Mouse (Mus musculus): Measurements from ENCODE around the gene Kdm1b. TPM values are rescaled to one million over a fixed set of nuclear protein-coding genes. Genes with fewer than 3 reads are reported as not detected.

Gene Kdm1b
- polyA plus RNA-seq (2017; shearing (Covaris generic)), result 19.2 TPM

DNA sequence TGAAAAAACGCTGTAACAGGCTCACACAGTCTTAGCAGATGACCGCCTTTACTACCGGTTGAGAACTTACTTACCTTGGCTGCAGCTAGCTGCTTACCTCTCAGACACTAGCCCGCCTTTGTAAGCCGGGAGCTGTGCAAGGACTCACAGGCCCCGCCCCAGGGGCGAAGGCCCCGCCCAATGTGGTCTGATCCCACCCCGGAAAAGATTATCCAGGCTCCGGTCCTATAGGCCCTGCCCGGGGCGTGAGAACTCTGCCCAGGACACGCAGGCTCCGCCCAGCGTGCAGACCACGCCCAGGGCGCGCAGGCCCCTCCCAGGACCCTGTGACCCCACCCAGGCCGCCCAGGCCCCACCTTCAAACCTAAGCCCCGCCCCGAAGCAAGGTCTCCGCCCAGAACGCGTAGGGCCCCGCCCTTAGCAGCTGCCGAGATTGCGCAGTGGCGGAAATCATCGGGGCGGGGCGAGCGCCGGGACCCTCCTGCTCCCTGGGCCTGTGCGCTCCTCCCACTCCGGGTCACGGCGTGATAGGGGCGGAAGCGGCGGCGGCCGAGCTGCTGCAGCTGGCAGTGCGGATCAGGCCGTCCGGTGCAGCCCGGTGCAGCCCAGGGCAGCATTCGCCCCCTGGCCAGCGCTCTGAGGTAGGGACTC, at the start of gene Kdm1b:
Kdm1b (plus strand) TSS at position 470 of the 651 bp plus-strand sequence.

DNA sequence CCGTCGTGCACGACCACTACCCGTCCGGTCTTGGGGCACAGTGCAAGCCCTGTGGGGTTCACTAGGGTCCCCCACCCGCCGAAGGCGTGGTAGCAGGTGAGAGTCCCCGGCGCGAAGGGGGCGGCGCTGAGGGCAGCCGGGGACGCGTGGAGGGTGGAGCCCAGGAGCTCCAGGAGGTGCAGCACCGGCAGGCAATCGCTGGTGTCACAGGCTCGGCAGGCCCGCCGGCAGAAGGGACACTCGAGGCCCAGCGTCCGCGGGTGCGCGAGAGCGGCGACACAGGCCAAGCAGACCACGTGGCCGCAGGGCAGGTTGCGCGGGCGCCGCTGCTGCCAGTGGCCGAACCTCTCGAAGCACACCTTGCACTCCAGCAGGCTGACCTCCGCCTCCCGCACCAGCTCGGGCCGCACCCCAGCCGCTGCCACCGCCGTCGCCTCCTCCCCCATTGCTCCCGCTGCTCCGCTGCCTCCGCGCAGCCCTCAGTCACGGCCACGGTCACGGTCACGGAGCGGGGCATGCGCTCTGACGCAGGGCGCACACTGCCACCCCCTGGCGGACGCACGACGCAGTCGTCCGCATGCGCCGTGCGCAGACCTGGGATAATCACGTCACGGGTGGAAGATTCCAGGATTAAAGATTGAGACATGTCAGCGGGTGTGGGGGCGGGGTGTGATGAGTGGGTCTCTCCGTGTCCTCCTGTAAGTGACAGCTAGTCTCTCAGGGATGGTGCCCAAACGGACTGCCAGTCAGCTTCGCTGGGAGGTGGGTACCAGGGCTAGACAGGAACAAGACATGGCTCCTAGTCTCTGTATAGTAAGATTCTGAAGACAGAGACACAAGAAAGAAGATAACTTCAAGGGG, 28.7 kb upstream of the Kdm1b start, which contains the start of gene Nhlrc1:
Nhlrc1 (minus strand) TSS at position 517 of the 861 bp plus-strand sequence.

DNA sequence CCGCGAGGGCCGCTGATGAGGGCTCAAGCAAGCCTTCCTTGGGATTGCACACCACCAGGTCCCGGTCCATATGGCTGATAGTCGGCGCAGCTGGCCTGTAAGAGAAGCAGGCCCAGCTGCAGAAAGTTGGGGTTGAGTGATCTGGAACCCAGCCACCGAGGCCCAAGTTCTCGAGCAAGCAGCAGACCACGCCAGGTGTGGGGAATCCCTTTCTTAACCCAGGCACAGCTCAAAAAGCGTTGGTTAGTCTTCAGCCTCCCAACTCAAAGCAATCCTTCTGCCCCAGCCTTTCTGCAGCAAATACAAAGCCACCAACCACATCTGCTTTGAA, 1.3 kb downstream of the Kdm1b start, which contains the start of gene Tpmt:
Tpmt (minus strand) TSS at position 121 of the 331 bp plus-strand sequence.

DNA sequence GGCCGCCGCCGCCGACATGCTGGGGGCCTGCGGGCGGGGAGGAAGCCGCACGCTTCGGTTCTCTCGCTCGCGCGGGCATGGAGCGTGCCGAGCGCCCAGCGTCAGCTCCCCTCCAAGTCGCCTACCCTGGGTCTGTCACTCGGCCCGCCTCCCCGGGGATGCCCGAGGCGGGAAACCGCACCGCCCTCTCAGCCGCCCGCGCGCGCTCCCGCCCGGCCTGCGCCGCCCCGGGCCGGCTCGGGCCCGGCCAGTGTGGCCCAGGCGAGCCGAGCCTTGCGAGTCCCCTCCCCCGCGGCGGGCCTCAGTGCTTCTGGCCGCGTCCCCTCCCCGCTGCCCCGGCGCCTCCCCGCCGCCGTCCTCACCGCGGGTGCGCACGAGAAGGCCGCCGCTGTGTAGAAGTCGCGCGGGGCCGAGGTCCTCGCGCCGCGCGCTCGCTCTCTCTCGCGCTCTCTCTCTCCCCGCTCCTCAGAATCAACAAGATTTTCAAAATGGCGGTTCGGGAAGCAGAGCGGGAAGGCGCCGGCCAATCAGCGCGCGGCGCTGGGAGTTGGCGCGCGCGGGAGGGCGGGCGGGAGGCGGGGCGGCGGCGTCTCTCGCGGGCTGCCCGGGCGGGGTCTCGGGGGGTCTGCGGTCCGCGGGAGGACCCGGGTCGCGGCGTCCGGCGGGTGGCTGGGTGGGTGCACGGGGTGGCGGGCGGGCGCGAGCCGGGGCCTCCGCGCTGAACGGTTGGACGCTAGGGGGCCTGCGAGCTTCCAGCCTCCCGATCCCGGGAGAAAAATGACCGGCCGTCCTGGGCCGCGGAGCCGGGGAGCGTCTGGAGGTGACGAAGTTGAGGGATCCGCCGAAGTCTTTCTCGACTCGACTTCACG, 62.6 kb downstream of the Kdm1b start, which contains the start of gene Dek:
Dek (minus strand) TSS at position 491 of the 869 bp plus-strand sequence.

DNA sequence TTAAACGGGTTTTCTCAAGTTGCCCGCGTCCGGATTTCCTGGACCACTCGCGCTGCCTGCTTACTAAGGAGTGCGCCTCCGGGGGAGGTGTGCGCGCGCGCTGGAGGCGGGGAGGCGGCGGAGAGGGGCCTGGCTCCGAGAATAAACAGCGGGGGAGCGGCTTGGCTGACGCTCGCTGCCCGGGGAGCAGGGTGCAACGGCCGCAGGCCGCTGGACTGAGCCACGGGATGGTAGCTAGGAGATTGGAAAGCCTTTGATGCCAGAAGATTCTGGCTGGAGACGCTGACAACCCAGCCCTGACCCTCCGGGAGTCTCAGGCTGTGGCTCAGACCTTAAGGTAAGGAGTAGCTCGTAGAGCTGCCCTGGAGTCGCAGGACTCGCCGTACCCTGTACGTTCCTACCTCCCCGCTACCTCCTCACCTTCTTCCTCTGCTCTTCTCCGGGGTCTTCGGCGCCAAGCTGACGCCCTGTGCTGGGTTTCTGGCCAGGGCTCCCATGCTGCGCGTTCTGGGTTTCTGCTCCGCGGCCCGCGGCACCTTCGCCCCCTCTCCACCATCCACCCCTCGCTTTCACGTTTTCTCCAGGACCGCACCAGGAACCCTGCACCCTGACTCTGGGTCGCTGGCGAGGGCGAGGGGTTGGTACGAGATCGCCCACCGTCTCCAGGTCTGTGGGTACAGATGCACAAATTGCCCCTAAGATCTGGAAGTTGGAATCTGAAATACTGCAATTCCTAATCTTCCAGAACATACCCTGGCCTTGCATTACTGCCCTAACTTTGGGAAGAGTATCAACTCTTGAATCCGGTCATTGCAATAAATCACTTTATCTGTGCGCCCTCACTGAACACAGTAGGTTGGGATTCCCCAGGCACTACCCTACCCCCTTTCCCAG, 79.5 kb downstream of the Kdm1b start, which contains the start of gene Rnf144b:
Rnf144b (plus strand) TSS at position 120 of the 894 bp plus-strand sequence.

Other genes with a start within 250 kb of the Kdm1b start
- gene Kif13a, start 113.6 kb upstream of the Kdm1b start, polyA plus RNA-seq (2017; shearing (Covaris generic)), result 12.0 TPM
- 0.21 TPM for gene Nhlrc1, start 28.6 kb upstream of the Kdm1b start, polyA plus RNA-seq (2017; shearing (Covaris generic))
- gene Tpmt, start 1.2 kb downstream of the Kdm1b start, polyA plus RNA-seq (2017; shearing (Covaris generic)), result 1.9 TPM
- 188 TPM for gene Dek, start 62.7 kb downstream of the Kdm1b start, polyA plus RNA-seq (2017; shearing (Covaris generic))
- not detected for gene Rnf144b, start 79.2 kb downstream of the Kdm1b start, polyA plus RNA-seq (2017; shearing (Covaris generic))

Measured in effector memory CD4-positive, alpha-beta T cell, adult 5 months (primary cell).